Mouse (Mus musculus): Measurements from ENCODE around the gene Ctnnd2. TPM values are rescaled to one million over a fixed set of nuclear protein-coding genes. Genes with fewer than 3 reads are reported as not detected.
"Not testable (repeated sequence)": the region's sequence is repeated elsewhere in the genome, so short reads cannot be mapped to it uniquely, and the experiment has no call there.

Ctnnd2 gene
- polyA plus RNA-seq (2011; ENCODE audit: insufficient read depth, insufficient read length, low replicate concordance, missing spikeins) = 0.65 and 2.1 TPM in 2 replicates

- TF ChIP-seq POLR2A (IDR thresholded peaks at IDR 0.05; ENCODE audit: borderline replicate concordance, control insufficient read depth, low read depth, low read length) (no peak), CTCF (IDR thresholded peaks at IDR 0.05; ENCODE audit: control insufficient read depth, insufficient read depth, low read length) (no peak)
- no peak within 1 kb of the TSS for H3K4me3 ChIP-seq (replicated peaks; ENCODE audit: control insufficient read depth, low read depth, low read length)
Measured at GRCm38 (mm10) chr15:30172391-30173281, at the start of gene Ctnnd2. Gene Ctnnd2, plus strand, starts transcription at chr15:30172593.

GRCm38 (mm10) chr15:30130705-30131104 is 41.7 kb upstream of the Ctnnd2 start:
- Histone ChIP-seq H3K27ac (ENCODE audit: control insufficient read depth, insufficient read depth, low read depth, low read length, poor library complexity) (no peak overlapping the region), H3K4me3 (replicated peaks; ENCODE audit: control insufficient read depth, low read depth, low read length) (no peak overlapping the region), H3K4me1 (ENCODE audit: control insufficient read depth, insufficient read depth, low read length) (no peaks in the 10 kb centered on the region; the same call in 1 of the 2 replicates)
- TF ChIP-seq POLR2A (IDR thresholded peaks at IDR 0.05; ENCODE audit: borderline replicate concordance, control insufficient read depth, low read depth, low read length) (no peak), CTCF (IDR thresholded peaks at IDR 0.05; ENCODE audit: control insufficient read depth, insufficient read depth, low read length) (no peak)
- WGBS = 76% methylated on average over 6 of the region's 6 CpGs

More at GRCm38 (mm10) chr15:30172391-30173281, at the start of gene Ctnnd2:
- Histone ChIP-seq H3K27ac (ENCODE audit: control insufficient read depth, insufficient read depth, low read depth, low read length, poor library complexity) (no peak within 1 kb of the TSS; the same call in 1 of the 2 replicates), H3K4me1 (ENCODE audit: control insufficient read depth, insufficient read depth, low read length) (no peaks in the 10 kb centered on the region)
- WGBS = 15% methylated on average over 136 of the region's 136 CpGs

DNA sequence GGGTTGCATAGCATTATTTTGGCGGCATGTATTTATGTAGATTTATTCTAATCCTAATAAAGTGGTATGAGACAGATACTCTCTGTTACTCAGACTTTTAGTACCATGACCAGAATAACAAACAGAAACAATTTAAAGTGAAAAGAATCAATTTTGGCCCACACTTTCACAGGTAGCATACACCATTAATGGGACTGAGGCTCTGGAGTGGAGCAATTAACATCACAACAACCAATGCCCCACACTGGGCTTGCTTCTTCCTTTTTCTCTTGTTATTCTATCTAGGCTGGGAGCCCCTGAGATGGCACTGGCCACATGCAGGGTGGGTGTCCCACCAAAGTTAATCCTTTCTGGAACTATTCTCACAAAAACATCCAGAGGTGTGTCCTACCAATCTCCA is 32.8 kb upstream of the Ctnnd2 start:
- WGBS = 67% methylated on average over 1 of the region's 1 CpGs

DNA sequence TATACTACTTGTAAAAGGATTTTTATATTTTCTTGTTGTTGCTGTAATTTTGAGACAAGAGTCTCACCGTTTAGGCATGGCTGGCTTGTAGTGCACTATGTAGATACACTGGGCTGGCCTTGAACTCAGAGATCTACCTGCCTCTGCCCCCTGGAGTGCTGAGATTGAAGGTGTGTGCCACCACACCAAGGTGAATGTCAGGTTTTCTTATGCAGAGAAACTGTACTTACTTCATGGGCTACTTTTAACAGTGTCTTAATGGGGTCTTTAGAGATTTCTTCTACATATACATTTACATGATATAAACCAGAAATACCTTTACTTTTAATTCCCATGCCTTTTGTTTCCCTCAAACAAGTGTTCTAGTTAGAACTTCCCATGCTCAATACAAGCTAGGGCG is 27.0 kb upstream of the Ctnnd2 start:
- no peaks in the 10 kb centered on the region for H3K4me1 ChIP-seq (ENCODE audit: control insufficient read depth, insufficient read depth, low read length)
- 71% methylated on average over 2 of the region's 2 CpGs for WGBS
- no peak overlapping the region for H3K4me3 ChIP-seq (replicated peaks; ENCODE audit: control insufficient read depth, low read depth, low read length)
- TF ChIP-seq POLR2A (IDR thresholded peaks at IDR 0.05; ENCODE audit: borderline replicate concordance, control insufficient read depth, low read depth, low read length) (no peak), CTCF (IDR thresholded peaks at IDR 0.05; ENCODE audit: control insufficient read depth, insufficient read depth, low read length) (no peak)
- no peak overlapping the region for H3K27ac ChIP-seq (ENCODE audit: control insufficient read depth, insufficient read depth, low read depth, low read length, poor library complexity)

More for the DNA sequence above, 32.8 kb upstream of the Ctnnd2 start:
- not testable (repeated sequence) for H3K27ac ChIP-seq (ENCODE audit: control insufficient read depth, insufficient read depth, low read depth, low read length, poor library complexity); H3K4me1 ChIP-seq (ENCODE audit: control insufficient read depth, insufficient read depth, low read length); H3K4me3 ChIP-seq (replicated peaks; ENCODE audit: control insufficient read depth, low read depth, low read length)

GRCm38 (mm10) chr15:30152176-30152575 is 20.2 kb upstream of the Ctnnd2 start:
- Histone ChIP-seq H3K4me3 (replicated peaks; ENCODE audit: control insufficient read depth, low read depth, low read length) (no peak overlapping the region), H3K27ac (ENCODE audit: control insufficient read depth, insufficient read depth, low read depth, low read length, poor library complexity) (no peak overlapping the region), H3K4me1 (ENCODE audit: control insufficient read depth, insufficient read depth, low read length) (no peaks in the 10 kb centered on the region)
- 60% methylated on average over 2 of the region's 2 CpGs for WGBS
- TF ChIP-seq POLR2A (IDR thresholded peaks at IDR 0.05; ENCODE audit: borderline replicate concordance, control insufficient read depth, low read depth, low read length) = no peak
- no peak for TF ChIP-seq CTCF (IDR thresholded peaks at IDR 0.05; ENCODE audit: control insufficient read depth, insufficient read depth, low read length)

DNA sequence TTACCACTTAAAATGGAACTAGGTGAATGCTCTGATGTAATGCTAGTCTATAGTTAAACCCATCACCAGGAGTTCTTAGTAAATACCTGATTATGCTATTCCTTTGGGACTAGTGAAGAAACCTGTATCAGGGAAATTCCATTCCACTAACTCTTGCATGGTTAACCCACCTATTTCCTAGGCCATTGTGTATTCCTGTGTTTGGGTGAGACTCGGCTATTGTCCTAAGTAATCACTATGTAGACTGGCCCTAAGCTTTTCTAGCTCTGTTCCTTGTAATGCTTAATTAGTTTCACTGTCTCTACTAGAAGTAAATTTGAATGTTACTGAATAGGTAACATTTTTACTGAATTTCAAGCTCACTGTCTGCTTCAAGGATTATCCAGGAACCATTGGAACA is 14.4 kb upstream of the Ctnnd2 start:
- Histone ChIP-seq H3K4me3 (replicated peaks; ENCODE audit: control insufficient read depth, low read depth, low read length) (no peak overlapping the region), H3K27ac (ENCODE audit: control insufficient read depth, insufficient read depth, low read depth, low read length, poor library complexity) (no peak overlapping the region), H3K4me1 (ENCODE audit: control insufficient read depth, insufficient read depth, low read length) (no peaks in the 10 kb centered on the region)
- 80% methylated on average over 1 of the region's 1 CpGs for WGBS
- TF ChIP-seq CTCF (IDR thresholded peaks at IDR 0.05; ENCODE audit: control insufficient read depth, insufficient read depth, low read length) (no peak), POLR2A (IDR thresholded peaks at IDR 0.05; ENCODE audit: borderline replicate concordance, control insufficient read depth, low read depth, low read length) (no peak)

GRCm38 (mm10) chr15:30170031-30170430 is 2.4 kb upstream of the Ctnnd2 start:
- Histone ChIP-seq H3K4me3 (replicated peaks; ENCODE audit: control insufficient read depth, low read depth, low read length) (no peak overlapping the region), H3K4me1 (ENCODE audit: control insufficient read depth, insufficient read depth, low read length) (no peaks in the 10 kb centered on the region), H3K27ac (ENCODE audit: control insufficient read depth, insufficient read depth, low read depth, low read length, poor library complexity) (no peak overlapping the region)
- TF ChIP-seq POLR2A (IDR thresholded peaks at IDR 0.05; ENCODE audit: borderline replicate concordance, control insufficient read depth, low read depth, low read length) = no peak
- no peak for TF ChIP-seq CTCF (IDR thresholded peaks at IDR 0.05; ENCODE audit: control insufficient read depth, insufficient read depth, low read length)
- 71% methylated on average over 8 of the region's 8 CpGs for WGBS

GRCm38 (mm10) chr15:30171493-30172195 is 749 bp upstream of the Ctnnd2 start:
- TF ChIP-seq POLR2A (IDR thresholded peaks at IDR 0.05; ENCODE audit: borderline replicate concordance, control insufficient read depth, low read depth, low read length) (no peak), CTCF (IDR thresholded peaks at IDR 0.05; ENCODE audit: control insufficient read depth, insufficient read depth, low read length) (no peak)
- 18% methylated on average over 11 of the region's 11 CpGs for WGBS
- Histone ChIP-seq H3K4me1 (ENCODE audit: control insufficient read depth, insufficient read depth, low read length) (no peaks in the 10 kb centered on the region), H3K4me3 (replicated peaks; ENCODE audit: control insufficient read depth, low read depth, low read length) (no peak overlapping the region), H3K27ac (ENCODE audit: control insufficient read depth, insufficient read depth, low read depth, low read length, poor library complexity) (no peak overlapping the region)
